Mouse (Mus musculus) adrenal gland, adult (tissue): ENCODE measurements around the gene Gm1043.

ENCODE experiments used
- DNase-seq, 2 experiments: peaks; one replicate each; pipeline ENCODE4 v3.0.0; 2022 to 2023; ENCODE audit warnings: low spot score in 1 of 2; ENCODE audit not compliant: inconsistent age in 2 of 2

Gene Gm1043

DNA sequence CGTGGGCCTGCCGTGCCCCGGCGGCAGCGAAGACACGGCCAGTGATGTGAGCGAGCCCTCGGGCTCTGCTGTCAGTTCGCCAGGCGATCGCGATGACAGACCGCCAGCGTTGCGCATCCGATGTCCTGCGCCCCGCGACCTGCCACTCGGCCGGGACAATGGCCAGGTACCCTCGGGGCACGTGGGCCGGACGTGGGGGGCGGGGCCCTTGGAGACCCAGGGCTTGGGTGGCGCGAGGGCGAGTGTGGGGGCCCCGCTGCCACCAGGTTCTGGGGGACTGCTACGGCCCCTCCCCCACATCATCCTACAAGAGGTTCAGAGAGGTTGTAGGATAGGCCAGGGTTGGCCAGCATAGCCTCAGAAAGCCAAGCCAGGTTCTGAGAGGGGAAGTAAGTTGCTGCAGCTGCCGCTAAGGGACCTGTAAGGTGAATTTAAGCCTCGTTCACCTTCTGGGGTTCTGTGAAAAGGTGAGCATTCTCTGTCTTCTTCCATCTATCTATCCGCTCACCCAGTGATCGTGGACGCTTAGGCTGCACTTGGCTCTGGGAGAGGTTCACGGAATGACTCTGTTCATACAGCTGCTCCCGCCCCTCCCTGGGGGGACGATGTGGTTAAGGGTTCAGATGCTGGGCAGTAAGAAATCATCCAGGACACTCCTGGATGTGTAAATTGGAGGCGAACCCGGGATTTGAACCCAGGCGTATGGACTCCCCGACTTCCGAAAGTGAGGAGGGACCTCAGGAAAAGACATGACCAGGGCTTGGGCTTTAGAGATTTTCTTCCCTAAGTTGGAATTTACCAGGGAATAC lies 157.4 kb downstream of the Gm1043 start:
- peak; percentile 10 to 30 for DNase-seq

DNA sequence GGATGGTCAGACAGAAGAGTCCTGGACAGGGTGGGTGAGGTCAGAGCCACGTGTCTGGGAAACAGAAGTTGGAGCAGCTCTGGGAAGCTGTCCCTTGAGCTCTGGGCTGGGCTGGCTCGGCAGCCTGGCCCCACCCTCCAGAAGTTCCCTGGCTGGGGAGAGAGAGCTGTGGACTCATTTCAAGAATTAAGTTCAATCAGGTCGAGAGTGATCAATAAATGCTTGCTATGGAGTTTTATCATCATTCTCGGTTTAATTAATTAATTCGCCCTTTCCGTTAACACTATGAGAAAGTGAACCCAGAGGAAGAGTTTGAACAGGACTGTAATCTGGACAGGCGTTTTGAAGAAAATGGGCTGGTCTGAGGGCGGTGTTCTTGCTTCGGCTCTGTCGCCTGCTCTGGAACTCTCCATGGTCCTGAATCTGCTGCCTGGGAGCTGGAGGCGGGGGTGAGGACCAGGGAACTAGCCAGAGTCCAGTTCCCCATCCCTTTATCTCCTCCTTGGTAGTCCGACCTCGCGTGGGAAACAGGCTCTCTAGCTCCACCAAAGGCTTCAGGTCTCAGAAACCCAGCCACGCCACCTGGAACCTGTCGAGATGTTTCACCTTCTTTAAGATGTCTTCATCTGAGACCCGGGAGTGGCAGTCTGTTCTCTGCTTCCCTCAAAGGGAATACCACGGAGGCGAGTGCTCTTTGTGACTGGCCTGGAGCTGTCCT lies 158.2 kb downstream of the Gm1043 start:
- DNase-seq: peak; percentile 57 to 87

DNA sequence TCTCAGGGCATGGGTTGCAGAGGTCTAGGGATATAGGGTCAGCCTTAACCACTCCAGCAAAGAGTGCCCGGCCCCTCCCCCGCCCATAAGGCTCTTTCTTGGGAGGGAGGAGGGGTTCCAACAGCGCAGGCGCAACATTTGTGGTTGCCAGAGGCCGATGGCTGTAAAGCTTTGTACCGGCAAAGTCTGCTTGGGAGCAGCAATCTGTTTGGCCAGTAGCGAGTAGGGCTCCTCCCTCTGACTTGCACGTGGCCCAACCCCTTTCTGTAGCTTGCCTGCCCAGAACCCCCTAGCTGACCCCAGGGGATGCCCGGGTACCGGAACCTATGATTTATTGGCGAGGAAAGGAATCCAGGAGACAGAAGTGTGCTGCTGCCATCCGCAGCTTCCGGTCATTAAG lies 159.0 kb downstream of the Gm1043 start:
- DNase-seq: peak; percentile 20 to 38

DNA sequence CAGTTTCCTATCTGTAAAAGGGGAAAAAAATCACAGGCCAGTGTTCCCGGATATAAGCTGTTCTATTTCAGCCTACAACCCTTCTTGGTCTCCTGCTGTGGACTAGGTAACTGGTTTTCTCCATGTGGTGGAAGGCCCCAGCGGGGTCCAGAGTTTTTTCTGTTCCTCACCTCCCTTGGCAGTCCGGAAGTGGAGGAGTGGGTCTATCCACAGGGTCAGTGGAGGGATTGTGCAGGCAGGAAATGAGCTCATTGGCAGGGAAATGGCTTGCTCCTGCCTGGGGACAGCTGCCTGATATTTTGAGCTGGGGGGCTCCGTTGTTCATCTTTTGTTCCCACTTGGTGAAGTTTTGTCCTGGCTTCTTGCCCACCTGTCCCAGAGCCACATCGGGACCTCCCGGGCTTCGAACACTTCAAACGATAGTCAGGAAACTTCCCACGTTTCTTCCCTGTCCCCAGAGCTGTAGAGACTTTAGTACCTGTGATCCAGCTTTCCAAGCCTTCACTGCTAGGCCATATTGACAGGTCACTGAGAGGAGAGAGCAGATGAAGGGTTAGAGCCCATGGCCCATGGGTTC lies 159.6 kb downstream of the Gm1043 start:
- DNase-seq: no peak

DNA sequence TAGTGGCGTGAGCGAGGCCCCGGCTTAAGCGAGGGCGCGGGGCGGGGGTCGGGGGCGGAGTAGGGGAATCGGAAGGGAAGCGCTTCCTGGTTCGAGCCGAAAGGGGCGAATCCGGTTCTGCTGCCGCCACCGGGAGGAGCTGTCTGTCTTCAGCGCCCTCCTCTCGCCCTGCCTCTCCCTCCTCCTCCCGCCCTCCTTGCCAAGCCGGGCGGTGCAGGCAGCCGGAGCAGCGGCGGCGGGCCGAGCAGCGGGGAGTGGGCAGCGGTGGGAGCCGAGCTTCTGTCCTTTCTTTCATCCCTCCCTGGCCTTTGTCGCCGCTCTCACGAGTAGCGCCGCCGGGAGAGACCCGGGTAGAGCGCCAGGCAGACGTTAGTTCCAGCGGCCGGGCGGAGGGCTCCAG lies 160.5 kb downstream of the Gm1043 start:
- peak; percentile 42 to 64 for DNase-seq

DNA sequence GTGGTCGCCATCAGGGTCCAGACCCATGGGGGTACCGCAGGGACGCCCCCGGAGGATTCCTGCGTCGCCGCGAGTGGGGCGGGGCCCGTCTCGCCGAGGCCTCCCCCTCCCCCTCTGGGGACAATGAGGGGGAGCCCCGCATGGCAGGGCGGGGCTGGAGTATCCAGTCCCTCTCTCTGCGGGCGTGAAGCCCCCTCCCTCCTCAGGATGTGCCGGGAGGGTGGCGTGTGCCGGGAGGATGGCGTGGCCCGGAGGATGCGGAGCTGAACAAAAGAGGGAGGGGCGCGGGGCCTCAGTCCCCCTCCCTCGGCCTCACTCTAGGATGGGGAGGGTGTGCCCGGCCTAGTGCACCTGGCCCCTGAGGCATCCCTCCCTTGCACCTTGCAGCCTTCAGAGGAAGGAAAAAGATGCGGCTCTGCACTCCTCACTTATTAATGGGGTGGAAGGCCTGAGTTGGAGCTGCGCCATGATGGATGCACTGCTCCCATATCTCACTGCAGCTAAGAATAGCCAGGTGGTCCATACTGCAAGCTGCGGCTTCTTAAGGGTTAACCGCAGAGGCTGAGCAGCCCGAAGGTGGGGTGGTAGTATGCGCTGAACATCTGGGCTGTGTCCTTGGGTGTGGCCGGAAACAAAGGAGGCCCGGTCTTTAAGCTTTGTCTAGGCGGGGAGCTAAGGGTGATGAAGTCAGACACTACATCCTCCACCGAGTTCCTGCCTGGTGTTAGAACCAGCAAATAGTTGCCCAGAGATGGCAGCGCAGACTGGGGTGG lies 161.2 kb downstream of the Gm1043 start:
- DNase-seq: peak; percentile 9 to 34

DNA sequence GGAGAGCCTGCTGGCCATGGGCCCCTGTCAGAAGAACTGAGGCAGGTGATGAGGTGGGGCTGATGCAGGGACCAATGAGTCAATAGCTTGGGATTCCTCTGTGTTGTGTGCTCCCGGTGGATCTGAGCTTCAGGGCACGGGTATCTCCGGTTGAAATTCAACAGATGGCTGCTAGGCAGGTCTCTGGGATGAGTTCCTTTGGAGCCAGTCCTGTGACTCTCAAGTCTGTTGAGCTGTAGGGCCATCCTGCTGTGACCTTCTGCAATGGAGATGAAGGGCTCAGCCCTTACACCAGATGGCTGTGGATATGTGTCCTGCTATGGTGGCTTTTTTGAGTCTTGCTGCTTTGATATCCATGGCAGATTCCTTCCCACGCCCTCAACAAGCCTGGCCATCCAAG lies 162.3 kb downstream of the Gm1043 start:
- no peak for DNase-seq

DNA sequence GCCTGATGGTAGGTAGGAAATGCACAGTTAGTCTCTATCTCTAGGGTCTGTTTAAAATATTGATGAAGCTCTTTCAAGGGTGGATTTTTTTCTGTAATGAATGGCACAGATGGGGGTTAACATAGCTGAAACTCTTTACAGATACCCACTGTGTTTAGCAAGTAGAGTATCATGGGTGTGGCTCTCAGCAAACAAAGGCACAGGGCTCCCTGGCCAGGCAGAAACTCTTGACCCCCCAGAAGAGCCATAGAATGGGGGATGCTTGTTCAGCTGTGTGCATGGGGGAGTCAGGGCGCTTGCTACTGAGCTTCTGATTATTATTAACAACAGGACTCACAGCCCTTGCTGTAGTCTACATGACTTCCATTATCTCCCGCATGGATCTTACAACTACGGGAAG lies 163.7 kb downstream of the Gm1043 start:
- no peak for DNase-seq

DNA sequence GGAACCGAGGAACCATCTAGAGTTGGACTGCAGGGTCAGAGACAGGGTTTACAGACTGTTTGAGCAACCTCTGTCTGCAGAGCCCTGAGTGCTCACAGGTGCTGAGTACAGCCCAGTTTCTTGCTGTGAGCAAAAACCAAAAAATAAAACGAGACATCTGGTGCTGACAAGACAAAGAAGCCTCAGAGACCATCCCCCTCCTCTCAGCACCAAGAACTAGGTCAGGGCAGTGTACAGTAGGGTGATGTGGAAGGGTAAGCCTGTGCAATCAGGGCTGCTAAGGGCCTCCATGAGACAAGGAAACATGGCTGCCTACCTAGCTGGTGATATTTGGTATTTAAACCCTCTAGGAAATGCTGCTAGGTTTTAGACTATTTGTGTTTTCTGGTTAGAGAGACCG lies 166.4 kb downstream of the Gm1043 start:
- DNase-seq: no peak

DNA sequence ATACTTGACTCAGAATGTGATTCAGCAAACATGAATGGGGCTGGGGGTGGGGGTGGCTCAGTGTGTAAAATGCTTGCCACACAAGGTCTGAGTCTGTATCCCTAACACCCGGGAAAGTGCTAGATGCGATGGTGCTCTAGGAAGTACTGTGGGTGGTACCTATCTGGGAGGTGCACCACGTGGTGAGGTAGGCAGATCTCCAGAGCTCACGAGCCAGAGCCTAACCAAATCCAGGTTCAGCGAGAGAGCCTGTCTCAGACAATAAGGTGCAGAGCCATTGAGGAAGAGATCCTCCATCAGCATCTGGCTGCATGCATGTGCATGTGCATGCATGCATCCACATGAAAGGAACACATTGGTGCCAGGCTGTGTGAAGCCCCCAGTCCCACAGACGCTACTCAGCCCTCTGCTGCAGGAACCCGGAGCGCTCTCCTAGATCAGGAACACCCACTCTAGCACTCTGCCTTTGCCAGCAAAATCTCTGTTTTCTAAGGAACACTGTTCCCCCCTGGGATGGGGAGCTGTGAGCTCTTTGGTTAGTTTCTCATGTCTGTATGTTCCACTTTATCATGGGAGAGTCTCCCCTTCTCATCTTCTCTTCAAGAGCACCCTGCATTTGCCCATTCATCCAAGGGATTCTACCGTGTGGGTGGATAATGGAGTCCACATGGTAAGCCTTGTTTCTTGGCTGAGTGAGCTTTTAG lies 167.1 kb downstream of the Gm1043 start:
- no peak for DNase-seq

DNA sequence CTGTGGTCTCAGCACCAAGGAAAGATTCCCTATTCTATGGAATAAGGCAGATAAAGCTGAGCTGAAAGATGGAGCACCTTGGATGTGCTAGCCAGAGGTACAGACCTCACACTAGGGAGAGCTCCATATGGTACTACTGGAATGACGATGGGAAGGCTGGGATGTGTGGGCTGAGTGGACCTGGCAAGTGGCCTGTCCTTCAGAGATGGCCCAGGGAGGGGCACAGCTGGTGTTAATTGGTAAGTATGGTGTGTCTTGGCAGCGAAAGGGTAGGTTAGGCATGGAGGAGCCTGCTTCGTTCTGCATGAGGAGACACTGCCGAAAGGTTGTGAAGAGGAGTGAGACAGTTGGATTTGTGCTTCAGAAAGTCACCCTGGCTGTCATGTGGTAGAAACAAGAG lies 169.4 kb downstream of the Gm1043 start:
- no peak for DNase-seq

DNA sequence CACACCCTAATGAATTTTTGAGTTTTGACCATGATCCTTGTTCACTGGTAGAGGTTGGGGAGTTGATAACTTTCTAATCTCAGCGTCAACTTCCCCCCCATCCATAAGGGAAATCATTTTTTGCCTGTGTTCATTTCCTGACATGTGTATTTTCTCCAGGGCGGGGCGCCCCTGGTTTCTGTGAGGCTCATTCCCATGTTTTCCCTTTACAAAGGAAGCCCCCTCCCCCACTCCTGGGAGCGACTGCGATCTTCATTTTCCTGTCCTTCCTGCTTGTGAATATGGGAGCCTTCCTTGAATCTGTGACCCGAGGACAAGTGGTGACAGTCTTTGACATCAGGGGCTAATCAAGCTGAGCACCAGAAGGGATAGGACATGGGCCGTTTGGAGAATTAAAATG lies 171.7 kb downstream of the Gm1043 start:
- DNase-seq: no peak

DNA sequence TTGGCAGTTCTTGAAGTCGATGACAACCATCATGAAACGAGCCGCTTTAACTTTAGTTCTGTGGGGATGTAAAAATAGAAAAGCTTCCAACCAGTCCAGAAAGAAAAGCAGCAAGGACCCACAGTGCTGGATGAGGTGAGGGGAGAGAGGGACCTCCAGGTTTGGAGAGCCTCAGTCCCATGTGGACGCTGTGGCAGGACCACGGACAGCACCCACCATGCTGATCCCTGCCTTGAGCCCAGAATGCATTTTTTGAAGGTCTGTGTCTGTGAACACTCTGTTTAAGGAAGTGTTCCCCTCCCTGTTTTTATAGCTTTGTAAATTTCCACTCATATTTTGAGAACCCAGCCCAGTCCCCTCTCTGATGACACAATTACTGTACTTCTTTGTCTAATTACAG lies 172.1 kb downstream of the Gm1043 start:
- peak; percentile 14 to 55 for DNase-seq

DNA sequence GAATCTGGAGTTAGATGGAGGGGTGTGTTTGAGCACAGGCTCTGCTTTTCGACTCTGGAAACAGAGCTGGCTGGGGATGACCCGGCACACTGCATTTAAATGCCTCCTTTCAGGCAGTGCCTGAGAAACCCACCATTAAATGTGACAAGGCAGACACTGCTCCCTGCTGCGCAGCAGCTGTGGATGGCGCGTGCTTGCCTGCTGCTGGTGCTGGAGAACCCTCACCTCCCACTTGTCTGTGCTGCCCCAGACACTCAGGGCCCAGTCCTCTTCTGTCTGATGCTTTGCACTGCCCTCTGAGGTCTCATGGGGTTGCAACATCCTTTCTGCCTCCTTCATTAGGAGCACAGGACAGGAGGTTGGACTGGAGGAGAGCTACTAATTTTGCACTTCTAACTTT lies 176.6 kb downstream of the Gm1043 start:
- no peak for DNase-seq

DNA sequence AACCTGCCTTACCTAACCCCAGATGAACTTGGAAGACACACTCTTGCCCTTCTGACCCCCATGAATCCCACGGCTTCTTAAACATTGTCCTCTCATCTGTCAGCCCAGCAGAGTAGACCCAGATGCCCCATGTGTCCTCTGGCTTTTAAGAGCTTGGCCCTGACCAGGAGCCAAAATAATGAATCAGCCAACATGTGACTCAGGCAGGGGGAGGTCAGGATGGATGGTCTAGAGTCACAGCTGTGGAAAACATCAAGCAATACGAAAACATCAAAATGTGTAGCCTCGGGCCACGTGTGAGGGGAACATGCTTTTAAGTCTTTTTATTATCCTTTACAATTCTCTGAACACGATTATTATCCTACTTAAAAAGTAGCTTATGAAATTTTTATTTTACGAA lies 178.6 kb downstream of the Gm1043 start:
- DNase-seq: peak; percentile 79 to 92
